Mouse (Mus musculus) brain, embryonic 14.5 days (tissue): ENCODE measurements around the gene Tead1. TPM values are rescaled to one million over a fixed set of nuclear protein-coding genes. Genes with fewer than 3 reads are reported as not detected.
"Not testable (repeated sequence)": the region's sequence is repeated elsewhere in the genome, so short reads cannot be mapped to it uniquely, and the experiment has no call there.

Experiments used
- DNase-seq: peaks from one replicate; pipeline ENCODE4 v3.0.0-alpha.2; 2011; ENCODE audit warnings: low read depth
- CTCF ChIP-seq: fragments of 200-500 bp; IDR thresholded peaks from 2 replicates; pipeline ENCODE4 v1.5.1; 2012; ENCODE audit warnings: inconsistent platforms, mild to moderate bottlenecking, moderate library complexity, borderline replicate concordance; ENCODE audit not compliant: insufficient read depth, insufficient read length; ENCODE audit errors: extremely low read depth
- POLR2A ChIP-seq: fragments of 200-500 bp; IDR thresholded peaks from 2 replicates; pipeline ENCODE4 v1.6.1; 2012; ENCODE audit warnings: mild to moderate bottlenecking, inconsistent platforms, borderline replicate concordance; ENCODE audit not compliant: poor library complexity, insufficient read depth, insufficient read length, severe bottlenecking; ENCODE audit errors: extremely low read depth
- polyA plus RNA-seq: library from polyadenylated mRNA; depleted of rRNA; stranded (reverse); fragments of >200 nt; gene quantifications from 2 replicates; pipeline ENCODE4 v1.2.3, GENCODE M21; 2012

The Tead1 gene
- polyA plus RNA-seq, 1 experiment, result 27.2 TPM

DNA sequence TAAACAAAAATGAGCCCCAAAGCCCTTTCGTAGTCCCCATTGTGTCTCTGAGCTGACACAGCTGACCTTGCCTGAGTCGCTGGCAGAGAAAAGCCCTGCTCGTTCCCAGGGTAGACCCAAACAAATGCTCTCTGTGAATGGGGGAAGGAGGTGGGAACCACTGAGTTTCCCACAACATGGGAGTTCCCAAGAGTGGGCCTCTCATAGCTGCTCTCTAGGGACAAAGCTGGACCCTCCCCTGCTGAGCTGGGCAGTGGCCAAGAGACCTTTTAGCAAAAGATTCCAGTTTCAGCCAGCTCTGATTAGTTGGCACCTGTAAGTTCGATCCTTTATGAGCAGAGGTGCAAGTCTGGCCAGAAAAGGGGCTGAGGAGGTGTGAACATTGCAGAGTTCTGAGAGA lies 243.7 kb downstream of the Tead1 start:
- TF ChIP-seq CTCF, result no peak
- TF ChIP-seq POLR2A, result no peak
- peak; percentile 74 for DNase-seq

DNA sequence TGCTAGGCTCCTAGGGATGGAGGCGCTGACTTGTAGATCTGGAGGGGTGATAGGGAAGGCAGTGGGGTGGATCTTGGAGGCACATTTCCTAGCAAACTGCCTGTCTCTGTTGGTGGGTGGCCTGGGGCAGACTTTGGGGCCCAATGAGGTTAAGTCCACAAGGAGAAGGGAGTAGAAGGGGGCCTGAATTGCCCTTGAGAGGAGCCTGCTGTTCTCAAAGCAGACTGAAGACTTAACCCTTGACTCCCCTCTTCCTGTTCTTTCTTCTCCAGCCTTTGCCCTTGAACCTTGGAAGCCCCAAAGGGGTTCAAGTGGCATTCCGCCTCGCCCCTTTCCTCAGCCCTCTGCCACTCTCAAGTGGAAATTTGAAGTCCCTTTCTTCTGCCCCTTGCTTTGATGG lies 244.6 kb downstream of the Tead1 start:
- DNase-seq, result no peak
- TF ChIP-seq POLR2A, result no peak

DNA sequence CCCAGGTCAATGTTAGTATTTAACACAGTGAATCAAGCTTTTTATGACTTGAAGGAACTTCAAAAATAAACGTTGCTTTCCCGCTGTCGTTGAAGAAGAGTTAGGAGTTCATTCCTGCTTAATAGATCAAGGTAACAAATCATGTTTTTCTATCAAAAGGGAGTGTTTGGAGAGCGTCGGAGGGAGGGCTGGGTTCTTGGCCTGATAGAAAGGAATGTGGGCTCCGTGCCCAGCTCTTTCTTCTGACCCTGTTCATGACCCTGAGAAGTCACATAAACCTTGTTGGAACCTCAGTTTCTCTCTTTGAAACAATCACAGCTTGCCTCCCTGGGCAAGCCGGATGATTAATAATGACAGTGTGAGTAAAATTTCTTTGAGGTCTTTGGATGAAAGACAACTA lies 251.6 kb downstream of the Tead1 start:
- DNase-seq, result no peak
- TF ChIP-seq CTCF (no peak), POLR2A (no peak)

DNA sequence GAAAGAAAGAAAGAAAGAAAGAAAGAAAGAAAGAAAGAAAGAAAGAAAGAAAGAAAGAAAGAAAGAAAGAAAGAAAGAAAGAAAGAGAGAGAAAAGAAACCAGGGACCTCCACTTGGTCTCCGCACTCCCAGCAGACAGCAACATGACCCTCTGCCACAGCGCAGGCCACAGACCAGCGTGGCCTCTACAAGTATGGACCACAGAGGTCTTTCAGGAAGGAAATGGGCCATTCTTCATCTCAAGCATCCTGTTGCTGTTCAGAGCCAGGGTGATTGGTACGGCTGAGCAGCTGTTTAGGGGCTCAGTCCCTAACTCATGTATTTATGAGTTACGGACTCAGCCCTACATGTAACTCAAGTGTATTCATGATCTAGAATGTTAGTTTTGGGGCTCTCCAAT lies 256.8 kb downstream of the Tead1 start:
- not testable (repeated sequence) for DNase-seq

DNA sequence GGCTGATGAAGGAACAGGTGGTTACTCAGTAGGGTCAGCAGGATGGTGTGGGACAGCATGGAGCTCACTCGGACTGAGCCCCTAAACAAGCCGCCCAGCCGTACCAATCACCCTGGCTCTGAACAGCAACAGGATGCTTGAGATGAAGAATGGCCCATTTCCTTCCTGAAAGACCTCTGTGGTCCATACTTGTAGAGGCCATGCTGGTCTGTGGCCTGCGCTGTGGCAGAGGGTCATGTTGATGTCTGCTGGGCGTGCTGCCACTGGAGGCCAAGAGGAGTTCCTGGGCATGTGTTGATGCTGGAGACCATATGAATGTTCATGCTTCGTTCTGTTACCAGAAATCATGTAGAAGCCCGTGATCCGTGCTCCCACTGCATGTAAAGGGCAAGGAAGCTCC lies 258.0 kb downstream of the Tead1 start:
- TF ChIP-seq CTCF (no peak), POLR2A (no peak)

DNA sequence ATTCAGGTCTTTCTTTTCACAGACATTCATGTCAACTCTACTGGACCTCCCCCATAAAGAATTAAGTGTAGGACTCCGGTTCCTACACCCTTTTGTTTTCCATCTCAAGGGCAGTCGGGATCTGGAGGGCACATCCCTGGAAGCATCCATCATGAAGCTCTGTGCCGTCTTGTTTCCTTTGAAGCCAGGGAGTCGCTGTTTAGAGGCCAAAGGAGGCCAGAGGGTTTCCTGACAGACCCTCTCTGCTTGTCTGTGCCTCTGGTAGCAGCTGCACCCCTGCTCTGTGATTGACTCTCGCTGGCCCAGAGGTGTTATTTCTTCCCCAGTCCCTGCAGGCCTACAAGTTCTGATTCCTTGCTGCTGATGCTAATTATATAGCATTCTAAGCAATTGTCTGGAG lies 259.8 kb downstream of the Tead1 start:
- DNase-seq, result no peak
- TF ChIP-seq POLR2A (no peak), CTCF (no peak)

More for the DNA sequence above, 258.0 kb downstream of the Tead1 start:
- DNase-seq, result no peak

DNA sequence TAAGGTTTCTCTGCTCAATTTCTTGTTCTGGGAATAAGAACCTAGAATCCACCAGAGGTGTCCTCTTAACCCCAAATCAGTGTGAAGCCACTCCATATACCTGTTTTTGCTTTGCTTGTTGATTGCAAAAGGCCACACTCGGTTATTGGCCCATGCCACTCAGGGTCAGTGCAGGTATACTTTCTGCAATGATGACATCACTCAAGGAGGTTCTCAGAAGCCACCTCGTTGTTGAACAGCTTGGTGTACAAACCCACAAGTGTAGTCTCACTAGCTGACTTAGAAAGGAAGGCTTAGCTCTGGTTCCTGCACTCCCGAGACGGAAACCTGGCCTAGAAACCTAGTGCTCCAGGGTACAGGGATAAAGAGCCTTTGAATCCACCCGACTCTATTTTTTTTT lies 263.4 kb downstream of the Tead1 start:
- DNase-seq, result no peak
- TF ChIP-seq CTCF (no peak), POLR2A (no peak)

DNA sequence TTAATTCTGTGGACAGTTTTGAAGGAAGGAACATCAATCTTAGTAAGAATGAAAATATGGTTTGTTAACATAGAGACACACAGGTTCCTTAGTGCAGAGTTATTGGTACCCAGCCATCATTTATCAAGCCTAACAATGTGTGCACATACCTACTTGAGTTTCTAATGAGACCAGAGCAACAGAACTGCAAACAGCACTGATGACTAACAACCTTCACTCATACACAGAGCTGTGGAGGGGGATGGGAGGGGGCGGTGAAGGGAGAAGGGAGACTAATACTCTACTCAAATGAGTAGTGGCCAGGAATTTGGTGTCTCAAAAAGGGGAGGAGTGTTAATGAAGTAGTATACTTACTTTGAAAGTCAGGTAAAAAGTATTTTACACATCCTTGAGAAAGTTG lies 263.9 kb downstream of the Tead1 start:
- TF ChIP-seq CTCF, result no peak
- TF ChIP-seq POLR2A, result no peak

DNA sequence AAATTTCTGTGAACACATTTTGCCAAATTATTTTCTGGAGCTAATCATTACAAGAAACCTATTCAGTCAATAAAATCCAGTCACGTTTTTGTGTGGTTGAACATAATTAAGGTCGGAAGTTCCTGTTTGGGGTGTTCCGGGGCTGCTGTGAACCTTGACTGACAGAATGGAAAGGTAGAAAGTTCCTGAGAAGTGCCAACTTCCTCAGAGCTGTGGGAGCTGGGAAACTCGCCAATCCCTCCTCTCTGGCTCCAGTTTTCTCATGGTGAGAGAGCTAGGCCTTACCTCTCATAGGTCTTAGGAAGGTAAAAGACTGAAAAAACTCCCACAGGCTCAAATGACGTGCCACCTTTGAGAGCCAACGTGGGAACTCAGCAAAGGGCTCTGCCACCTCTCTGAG lies 267.6 kb downstream of the Tead1 start:
- no peak for DNase-seq
- no peak for TF ChIP-seq POLR2A
- no peak for TF ChIP-seq CTCF

More for the DNA sequence above, 263.9 kb downstream of the Tead1 start:
- no peak for DNase-seq

DNA sequence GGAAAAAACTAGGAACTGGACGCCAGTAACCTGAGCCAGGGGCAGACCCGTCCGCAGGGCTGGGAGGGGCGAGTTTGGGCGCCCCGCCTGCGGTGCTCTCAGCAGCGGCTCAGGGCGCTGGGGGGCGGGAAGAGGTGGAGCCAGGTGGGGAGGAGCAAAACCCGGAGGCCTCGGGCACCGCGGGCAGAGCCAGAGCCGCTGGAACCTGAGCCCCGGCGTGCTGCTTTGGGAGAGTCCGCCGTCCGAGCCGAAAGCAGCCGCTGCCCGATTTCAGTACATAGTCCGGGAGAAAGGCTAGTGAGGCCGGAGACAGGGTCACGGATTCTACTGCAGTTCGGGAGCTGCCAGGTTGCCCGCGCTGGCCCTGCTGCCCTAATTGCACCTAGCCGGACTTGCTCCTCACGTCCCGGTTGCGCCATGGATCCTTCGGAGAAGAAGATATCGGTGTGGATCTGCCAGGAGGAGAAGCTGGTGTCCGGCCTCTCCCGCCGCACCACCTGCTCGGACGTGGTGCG lies 274.7 kb downstream of the Tead1 start, which contains the start of gene Rassf10:
TSS of gene Rassf10 (plus strand) at position 186 of the 515 bp plus-strand sequence.
- TF ChIP-seq CTCF (no peak), POLR2A (no peak)
- DNase-seq, result peak; percentile 77

DNA sequence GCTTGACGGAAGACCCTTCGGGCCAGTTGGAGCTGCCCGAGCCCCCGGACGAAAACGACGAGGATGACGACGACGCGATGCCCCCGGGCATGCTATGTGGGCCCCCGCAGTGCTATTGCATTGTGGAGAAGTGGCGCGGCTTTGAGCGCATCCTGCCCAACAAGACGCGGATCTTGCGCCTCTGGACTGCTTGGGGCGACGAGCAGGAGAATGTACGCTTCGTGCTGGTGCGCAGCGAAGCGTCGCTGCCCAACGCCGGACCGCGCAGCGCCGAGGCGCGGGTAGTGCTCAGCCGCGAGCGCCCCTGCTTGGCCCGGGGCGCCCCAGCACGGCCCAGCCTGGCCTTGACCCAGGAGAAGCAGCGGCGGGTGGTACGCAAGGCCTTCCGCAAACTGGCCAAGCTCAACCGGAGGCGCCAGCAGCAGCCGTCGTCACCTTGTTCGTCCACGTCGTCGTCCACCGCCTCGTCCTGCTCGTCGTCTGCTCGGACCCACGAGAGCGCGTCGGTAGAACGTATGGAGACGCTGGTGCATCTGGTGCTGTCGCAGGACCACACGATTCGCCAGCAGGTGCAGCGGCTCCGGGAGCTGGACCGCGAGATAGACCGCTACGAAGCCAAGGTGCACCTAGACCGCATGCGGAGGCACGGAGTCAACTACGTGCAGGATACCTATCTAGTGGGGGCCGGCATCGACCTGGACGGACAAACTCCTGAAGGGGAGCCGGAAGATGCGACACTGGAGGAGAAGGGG lies 275.4 kb downstream of the Tead1 start:
- peak; percentile 52 for DNase-seq
- TF ChIP-seq POLR2A (no peak), CTCF (no peak)

DNA sequence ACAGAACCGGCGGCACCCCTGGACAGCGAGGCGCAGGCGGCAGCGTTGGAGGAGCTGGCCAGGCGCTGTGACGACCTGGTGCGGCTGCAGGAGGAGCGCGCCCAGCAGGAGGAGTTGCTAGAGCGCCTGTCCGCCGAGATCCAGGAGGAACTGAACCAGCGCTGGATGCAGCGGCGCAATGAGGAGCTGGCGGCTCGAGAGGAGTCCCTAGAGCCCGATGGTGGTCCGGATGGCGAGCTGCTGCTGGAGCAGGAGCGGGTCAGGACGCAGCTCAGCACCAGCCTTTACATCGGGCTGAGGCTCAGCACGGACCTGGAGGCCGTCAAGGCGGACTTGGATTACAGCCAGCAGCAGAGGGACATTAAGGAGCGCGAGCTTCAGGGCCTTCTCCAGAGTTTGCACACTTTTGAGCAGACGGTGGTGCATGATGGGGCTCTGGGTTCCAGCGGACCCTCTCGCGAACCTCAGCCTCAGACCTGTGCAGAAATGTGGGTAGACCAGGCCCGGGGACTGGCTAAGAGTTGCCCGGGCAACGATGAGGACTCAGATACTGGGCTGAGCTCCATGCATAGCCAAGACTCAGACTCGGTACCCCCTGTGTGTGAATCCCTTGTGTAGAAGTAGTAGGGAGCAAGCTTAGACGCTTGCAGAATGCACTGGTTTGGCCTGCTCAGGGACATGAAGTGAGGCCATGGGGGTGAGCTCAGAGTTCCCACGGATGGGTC lies 276.1 kb downstream of the Tead1 start:
- peak; percentile 58 for DNase-seq
- TF ChIP-seq CTCF (no peak), POLR2A (no peak)

DNA sequence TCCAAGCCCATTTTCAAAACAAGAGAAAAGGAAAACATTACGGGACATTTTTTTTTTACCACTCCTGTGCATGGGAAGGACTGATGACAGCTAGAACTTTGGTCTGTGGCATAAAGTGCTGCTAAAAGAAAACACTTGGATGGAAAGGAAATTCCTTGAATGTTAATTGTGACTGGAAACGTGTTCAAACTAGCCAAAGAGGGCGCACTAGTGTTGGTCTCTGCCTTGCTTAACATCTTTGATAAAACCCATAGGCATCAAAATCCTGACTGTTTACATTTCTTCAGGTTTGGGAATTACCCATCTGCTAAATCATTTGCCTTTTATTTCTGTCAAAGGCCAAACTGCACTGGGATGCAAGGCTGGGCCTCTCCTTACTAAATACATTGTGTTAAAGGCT lies 276.8 kb downstream of the Tead1 start:
- DNase-seq, result peak; percentile 31
- no peak for TF ChIP-seq POLR2A
- no peak for TF ChIP-seq CTCF
